Mouse (Mus musculus) cerebellum, adult 9-11 months (tissue): ENCODE data around the gene Rundc1.
"Not testable (repeated sequence)": the region's sequence is repeated elsewhere in the genome, so short reads cannot be mapped to it uniquely, and the experiment has no call there.

Experiments
- DNase-seq: peaks from one replicate; pipeline ENCODE4 v3.0.0; 2022

Rundc1 gene

DNA sequence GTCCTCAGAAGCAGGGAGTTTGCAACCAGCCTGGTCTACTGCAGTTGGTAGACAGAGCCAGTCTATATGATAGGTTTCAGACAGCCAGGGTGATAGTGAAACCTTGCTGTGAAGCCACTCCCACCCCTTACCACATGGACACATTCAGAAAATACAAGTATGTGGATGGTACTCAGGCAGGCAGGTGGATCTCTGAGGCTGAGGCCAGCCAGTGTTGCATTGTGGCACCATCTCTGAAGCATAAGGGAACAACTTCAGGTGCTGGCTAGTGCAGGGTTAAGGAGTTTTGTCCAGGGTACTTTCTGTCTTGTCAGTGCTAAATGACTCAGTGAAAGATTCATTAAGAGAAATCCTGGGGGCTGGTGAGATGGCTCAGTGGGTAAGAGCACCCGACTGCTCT is 21.4 kb downstream of the Rundc1 start:
- no peak for DNase-seq

DNA sequence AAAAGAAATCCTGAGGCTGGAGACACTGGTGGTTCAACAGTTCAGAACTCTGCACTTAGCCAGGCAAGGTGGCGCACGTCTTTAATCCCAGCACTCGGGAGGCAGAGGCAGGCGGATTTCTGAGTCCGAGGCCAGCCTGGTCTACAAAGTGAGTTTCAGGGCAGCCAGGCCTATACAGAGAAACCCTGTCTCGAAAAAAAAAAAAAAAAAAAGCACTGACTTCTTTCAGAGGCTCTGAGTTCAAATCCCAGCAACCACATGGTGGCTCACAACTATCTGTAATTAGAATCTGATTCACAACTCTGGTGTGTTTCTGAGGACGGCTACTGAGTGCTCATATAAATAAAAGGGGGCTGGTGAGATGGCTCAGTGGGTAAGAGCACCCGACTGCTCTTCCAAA is 22.0 kb downstream of the Rundc1 start:
- not testable (repeated sequence) for DNase-seq

DNA sequence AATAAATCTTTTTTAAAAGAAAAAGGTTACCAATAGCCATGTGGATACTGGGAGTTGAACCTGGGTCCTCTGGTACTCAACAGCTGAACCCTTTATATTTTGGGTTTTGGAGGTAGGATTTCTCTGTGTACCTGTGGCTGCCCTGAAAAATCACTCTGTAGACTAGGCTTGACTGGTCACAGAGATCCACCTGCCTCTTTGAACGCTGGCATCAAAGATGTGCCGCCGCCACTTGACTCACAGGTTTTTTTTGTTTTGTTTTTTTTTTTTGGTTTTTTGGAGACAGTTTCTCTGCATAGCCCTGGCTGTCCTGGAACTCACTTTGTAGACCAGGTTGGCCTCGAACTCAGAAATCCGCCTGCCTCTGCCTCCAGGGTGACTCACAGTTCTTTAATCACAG is 22.9 kb downstream of the Rundc1 start:
- DNase-seq = no peak

DNA sequence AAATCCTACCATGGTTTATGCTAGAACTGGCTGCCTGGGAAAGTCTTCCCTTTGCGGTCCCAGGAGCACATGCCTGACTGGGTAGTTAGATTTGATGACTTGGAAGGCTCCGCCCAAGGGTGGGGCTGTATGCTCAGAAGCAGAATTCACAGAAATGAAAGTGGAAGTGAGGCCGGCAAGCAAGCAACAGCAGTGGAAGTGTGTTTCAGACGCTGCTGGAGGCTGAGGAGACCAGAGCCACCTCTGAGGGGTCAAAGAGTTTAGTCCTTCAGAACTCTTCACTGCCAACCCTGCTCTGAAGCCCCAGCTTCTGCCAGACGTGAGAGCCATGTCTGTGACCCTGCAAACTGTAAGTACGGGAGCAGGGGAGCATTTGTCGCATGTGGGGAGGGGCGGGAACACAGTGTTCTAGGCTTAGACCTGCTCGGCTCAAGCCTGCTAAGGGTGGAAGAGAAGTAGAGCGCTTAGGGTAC is 23.4 kb downstream of the Rundc1 start, which contains the start of gene Ifi35:
Ifi35 (plus strand) TSS at position 134 of the 473 bp plus-strand sequence.
- no peak for DNase-seq

DNA sequence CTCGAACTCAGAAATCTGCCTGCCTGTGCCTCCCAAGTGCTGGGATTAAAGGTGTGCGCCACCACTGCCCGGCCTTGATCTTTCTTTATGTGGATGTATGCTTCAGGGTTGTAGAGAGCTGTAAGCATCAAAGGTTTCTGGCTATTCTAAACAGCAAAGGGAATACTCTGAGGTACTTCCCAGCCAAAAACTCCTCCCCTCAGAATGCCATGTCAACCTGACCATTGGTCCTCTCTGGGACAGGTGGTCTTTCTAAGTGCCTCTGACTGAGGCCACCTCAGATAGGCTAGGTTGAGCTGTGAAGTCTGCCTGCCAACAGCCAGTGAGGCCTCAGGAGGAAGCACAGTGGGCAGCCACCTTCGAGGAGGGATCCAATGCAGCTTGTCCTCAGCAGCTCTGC is 24.0 kb downstream of the Rundc1 start:
- no peak for DNase-seq

DNA sequence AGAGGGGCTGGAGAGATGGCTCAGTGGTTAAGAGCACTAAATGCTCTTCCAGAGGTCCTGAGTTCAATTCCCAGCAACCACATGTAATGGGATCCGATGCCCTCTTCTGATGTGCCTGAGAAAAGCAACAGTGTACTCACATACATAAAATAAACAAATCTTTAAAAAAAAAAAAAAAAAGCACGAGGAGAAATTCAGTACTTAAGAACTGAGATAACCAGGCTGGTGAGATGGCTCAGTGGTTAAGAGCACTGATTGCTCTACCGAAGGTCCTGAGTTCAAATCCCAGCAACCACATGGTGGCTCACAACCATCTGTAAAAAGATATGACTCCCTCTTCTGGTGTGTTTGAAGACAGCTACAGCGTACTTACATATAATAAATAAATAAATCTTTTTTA is 24.7 kb downstream of the Rundc1 start:
- not testable (repeated sequence) for DNase-seq

DNA sequence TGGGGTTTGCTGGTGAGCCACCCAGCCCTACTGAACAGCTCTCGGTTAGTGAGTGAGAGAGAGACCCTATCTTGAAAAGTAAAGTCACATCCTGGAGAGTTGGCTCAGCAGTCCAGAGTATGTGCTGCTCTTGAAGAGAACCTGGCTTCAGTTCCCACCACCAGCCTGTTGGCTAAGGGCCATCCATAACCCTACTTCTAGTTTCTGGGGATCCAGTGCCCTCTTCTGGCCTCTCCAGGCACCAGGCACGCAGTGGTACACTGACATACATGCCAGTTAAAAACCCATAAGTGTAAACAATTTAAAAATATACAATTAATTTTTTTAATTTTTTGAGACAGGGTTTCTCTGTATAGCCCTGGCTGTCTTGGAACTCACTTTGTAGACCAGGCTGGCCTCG is 25.5 kb downstream of the Rundc1 start:
- no peak for DNase-seq

DNA sequence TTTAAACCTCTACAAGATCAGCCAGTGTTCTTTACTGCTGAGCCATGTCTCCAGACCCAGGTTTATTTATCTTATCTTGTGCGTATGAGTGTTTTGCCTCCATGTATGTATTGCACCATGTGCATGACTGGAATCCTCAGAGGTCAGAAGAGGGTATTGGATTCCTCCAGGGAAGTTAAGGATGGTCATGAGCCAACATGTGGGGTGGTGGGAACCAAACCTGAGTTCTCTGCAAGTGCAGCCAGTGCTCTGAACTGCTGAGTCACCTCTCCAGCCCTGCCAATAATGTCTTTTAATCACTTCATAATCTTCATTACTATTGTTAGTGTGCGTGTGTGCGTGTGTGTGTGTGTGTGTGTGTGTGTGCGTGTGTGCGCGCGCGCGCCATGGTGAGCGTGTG is 26.7 kb downstream of the Rundc1 start:
- DNase-seq = no peak

DNA sequence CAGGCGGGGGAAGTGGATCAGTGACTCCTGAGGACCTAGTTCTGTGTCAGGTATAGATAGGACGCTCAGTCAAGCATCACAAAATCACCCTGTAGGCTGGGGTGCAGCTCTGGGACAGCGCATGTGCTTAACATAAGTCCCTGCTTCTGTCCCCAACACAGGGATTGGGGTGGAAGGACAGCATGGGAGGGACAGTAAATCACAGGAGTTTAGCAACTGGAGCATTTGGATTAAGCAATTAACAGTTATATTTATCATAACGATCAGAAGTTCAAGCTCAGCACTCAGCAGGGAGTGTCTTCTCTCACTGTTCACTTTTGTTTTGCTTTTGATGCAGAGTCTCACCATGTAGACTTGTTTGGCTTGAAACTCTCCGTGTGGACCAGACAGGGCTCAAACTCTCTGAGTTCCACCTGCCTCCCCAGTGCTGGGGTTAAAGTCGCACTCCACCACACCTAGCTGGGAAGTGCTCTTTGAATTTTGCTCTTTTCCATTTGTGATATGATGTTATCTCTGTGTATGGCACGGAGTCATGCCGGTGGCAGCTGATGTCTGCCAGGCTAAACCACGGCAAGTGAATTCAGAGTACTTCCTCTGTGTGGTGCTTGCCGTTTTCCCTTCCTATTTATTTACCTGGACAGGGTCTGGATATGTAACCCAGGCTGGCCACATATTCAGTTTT is 27.3 kb downstream of the Rundc1 start:
- DNase-seq = no peak

DNA sequence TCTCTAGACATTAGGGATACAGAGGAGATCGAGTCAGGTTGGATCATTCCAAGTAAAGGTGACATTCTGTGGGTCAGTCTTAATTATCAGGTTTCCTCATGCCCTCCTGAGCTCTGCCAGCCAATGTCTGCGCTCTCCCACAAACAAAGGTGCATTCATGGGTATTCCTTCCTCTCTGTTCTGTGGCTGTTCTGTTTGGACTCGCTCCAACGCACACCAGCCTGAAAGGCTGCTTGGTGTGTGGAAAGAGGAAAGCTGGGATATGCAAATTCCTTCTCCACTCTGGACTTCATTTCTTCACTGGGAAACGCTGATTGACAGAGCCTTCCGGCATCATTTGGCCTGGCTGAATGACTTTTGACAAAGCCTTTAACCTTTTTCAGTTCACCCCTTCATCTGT is 29.8 kb downstream of the Rundc1 start:
- DNase-seq = no peak

DNA sequence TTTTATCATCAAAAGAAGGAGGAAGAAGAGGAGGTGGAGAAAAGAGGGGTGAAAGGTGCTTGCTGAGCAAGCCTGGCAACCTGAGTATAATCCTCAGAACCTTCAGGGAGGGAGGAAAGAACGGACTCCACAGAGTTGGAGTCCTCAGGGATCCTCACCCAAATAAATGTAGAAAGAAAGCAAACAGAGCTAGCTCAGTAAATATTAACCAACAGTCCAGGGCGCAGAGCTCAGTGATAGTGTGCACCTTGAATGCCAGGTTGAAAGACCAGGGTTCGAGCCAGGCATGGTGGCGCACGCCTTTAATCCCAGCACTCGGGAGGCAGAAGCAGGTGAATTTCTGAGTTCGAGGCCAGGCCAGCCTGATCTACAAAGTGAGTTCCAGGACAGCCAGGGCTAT is 30.7 kb downstream of the Rundc1 start:
- no peak for DNase-seq

DNA sequence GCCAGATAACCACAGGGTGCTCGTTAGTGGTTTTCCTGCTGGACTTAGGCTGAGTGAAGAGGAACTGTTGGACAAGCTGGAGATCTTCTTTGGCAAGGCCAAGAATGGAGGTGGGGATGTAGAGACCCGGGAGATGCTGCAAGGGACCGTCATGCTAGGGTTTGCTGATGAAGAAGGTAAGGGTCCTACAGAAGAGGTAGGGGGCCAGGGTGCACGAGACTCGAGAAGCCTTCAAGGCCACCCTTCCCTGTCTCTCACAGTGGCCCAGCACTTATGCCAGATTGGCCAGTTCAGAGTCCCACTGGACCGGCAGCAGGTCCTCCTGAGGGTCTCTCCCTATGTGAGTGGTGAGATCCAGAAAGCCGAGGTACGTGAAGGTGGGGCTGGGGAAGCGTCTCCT is 32.7 kb downstream of the Rundc1 start:
- DNase-seq = no peak

DNA sequence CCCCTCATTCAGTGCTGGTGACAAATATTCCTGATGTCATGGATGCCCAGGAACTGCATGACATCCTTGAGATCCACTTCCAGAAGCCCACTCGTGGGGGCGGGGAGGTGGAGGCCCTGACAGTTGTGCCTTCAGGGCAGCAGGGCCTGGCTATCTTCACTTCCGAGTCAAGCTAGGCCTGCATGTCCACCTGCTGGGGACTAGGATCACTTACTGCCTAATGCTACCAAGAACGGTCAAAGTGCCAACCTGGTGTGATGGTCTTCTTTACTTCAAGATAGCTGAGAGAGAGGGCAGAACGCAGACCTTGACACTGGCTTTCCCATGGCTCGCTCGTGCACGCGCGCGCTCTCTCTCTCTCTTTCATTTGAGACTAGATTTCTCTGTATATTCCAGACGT is 33.3 kb downstream of the Rundc1 start:
- DNase-seq = no peak

DNA sequence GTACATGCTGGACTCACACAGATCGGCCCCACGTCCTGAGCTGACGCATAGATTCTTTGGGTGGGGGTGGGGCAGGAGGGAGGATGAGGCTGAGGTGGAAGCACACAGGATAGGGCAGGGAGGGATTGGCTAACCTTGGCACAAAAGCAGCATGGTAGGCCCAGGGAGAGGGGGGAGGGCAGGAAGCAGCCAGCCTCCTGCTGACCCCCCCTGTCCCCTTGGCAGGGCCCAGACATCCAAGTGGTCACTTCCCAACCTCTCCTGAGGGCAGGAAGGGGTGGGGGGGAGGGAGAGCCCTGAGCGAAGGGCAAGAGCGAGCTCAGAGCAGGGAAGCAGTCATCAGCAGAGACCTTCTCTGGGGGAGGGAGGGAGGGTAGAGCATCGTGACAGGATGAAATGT is 34.8 kb downstream of the Rundc1 start:
- no peak for DNase-seq

DNA sequence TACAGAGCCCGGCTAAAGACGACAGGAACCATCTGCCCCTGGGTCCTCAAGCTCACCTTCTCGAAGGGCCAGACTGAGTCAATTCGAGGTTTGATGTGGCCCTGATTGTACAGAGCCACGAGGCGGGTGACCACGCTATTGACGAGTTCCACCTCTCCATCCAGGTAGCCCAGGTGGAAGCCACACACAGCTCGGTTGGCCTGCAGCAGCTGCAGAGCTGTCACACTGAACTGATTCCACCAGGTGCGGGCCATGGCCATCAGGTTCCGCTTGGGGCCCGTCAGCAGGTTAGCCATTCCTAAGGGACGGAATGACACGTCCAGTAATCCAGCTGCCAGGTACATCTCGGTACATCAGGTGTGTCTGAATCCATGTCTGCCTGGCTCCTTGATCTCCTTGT is 35.4 kb downstream of the Rundc1 start:
- DNase-seq = no peak

DNA sequence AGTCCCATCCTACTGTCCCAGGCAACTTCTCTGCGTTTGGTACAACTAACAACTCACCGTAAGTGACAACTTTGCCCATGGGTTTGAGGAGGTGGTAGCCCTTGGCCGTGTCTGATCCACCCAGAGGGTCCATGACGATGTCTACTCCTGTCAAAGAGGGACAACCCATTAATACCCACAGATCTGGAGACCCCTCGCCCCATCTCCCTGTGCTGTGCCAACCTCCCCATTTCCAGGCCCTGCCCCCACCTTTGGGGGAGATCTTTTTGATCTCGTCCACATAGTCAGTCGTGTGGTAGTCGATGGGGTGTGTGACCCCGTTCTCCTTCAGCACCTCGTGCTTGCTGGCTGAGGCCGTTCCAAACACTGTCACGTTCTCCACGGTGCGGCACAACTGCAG is 37.3 kb downstream of the Rundc1 start:
- DNase-seq = no peak

DNA sequence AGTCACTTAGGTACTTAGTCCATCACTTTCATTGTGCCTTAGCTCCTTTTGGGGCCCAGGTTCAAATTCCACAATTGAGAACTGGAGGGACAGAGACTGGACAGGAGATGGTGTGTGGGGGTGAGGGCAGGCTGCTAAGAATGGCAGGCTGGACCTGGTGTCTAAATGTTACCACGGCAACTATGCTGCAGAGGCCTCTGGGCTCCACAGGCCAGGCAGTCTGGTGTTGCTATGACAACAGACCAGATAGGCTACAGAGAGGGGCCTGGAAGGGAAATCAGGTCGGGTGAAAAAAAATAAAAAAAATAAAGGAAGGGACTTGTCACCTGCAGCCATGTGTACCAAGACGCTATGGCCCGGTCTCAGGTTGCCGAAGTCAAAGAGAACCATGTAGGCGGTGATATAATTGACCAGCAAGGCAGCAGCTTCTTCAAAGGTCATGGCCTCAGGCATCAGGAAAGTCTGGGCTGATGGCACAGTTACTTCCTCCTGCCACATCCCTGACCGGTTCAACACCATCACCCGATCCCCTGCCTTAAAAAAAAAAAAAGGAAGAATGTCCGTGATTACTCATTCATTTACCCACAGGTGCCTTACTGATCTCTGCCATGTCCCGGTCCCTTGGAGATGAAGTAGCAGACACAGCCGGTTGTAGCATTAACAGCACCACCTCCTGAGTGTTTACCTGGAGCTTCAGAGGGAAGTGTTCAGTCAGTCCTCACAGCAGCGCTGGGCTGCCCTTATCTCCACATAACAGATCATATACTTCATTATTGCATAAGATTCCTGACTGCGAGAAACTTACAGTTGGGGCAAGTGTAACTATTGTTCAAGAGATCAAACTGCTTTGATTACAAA is 37.9 kb downstream of the Rundc1 start:
- no peak for DNase-seq

DNA sequence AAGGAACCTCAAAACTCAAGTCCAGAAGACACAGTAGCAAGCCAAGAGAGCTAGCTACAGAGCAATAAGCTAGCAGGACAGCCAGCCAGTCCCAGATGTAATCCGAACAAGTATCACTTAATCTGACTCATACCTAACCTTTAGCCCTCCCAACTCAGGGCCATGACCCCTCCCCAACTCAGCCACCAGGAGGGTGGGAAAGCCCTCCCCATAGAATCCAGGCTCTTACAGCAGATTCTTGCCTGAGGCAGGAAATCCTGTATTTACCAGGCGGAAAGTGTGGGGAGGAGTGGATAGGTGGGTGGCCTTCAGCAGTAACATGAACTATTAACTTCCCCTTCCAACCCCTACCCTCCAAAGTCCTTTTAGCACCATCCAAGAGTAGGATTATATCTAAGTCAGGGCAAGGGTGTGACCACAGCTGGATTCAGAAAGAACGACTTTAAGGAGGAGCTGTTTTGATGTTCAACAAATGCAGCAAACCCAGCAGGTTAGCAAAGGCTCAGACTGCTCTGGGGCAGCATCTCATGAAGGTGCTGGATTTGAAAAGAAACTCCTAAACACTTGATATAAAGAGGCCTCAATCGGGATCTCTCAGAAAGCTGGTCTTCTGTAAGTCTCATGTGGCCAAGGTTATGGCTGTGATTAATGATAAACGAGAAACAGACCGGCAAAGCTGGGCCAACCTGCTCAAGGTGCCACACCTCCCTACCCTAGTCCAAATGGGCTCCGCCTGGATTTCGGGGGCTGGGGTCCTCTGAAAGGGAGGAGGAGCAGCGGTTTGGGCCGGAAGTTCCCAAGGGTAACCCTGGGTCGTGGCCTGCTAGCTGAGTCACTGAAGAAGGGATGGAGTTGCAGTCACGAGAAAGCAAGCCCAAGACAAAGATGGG is 39.6 kb downstream of the Rundc1 start, which contains the start of gene Rnd2:
Rnd2 (plus strand) TSS at position 789 of the 890 bp plus-strand sequence.
- no peak for DNase-seq

DNA sequence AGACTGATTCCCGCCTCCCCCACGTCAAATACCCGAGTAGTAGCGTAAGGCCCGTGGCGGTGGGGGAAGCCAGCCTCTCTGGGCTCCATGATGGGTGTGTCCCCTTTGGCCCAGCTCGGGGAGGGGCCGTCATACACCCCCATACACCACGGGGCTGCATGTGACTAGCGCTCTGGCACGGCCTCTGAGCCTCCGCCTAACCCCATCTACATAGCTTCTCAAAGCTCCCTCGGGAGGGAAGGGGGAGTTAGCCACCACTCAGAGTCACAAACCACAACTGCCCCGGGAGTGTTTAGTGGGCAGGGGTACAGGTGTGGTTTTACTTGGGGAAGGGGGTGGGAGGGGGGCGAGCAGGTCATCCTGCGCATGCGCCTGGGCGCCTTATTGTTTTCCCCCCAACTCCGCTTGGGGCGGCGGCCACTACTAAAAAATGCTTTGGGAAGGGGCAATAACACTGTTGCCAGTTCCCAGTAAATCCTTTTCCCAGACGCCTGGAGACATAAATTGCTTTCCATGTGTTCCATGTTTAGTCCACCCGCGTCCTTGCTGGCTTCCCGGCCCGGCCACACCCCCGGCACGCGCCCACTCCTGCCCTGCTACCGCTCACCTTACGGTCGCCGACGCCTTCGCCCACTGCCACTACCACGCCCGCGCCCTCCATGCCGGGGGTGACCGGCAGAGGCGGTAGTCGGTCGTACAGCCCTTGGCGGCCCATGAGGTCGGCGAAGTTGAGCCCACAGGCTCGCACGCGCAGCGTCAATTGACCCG is 40.4 kb downstream of the Rundc1 start:
- peak; percentile 52 for DNase-seq

DNA sequence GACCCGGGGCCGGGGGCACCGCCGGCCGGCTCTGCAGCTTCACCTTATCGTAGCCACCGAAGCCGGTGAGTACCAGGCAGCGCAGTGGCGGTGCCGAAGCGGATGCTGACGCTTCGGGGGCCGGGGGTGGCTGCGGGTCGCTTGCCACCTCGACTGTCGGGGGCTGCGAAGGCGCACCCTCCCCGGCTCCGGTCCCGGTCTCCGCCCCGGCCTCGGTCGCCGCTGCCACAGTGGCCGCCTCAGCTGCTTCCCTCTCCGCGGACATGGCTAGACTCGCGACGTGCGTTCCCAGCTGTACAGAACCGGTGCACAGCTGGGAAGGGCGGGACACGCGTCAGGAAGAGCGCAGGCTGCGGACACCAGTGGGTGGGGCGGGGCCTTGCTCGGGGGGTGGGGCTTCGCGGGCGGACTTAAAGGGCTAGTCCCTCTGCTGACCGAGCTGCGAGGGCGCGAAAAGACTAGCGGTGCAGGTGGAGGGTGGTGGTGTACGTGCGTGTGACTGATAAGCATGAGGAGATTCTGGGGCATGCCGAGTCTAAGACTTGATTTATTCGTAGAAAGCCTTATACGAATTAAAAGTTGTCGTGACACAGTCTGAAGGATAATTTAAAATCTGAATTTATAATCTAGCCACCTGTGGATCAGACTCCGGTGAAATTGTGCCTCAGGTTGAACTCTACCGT is 41.1 kb downstream of the Rundc1 start, which contains the start of gene Vat1:
Vat1 (minus strand) TSS at position 362 of the 683 bp plus-strand sequence.
- peak; percentile 50 for DNase-seq

DNA sequence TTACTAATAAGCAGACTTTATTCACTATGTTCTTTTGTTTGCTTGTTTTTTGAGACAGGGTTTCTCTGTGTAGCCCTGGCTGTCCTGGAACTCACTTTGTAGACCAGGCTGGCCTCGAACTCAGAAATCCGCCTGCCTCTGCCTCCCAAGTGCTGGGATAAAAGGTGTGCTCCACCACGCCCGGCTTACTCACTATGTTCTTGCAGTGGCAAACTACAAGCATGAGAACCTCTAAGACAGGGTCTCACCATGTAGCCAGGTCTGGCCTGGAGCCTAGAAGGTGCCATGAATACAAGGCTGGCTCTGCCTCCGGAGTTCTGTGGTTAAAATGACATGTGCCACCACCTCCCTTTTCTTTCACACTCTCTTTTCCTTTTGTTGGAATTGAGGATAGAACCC is 41.7 kb downstream of the Rundc1 start:
- peak; percentile 22 for DNase-seq
